Mouse (Mus musculus): ENCODE data around the gene Lrfn2. TPM values are rescaled to one million over a fixed set of nuclear protein-coding genes. Genes with fewer than 3 reads are reported as not detected.

The Lrfn2 gene
- total and polyA plus RNA-seq, 3 experiments, result not detected

GRCm38 (mm10) chr17:48932406-48932906 is 277 bp downstream of the Lrfn2 start:
- no peak overlapping the region for H3K4me3 ChIP-seq (ENCODE audit: control insufficient read depth in 1 of 2, insufficient read depth in 1 of 2, low read depth in 2 of 2, low read length in 2 of 2)
- TF ChIP-seq USF2 (IDR thresholded peaks at IDR 0.05; ENCODE audit: borderline replicate concordance in 1 of 2, insufficient read depth in 1 of 2, low read depth in 1 of 2, low read length in 2 of 2) (no peak), ZMIZ1 (IDR thresholded peaks at IDR 0.05; ENCODE audit: low read depth, low read length) (no peak), BHLHE40 (IDR thresholded peaks at IDR 0.05; ENCODE audit: borderline replicate concordance, low read depth, low read length) (no peak), CTCF (IDR thresholded peaks at IDR 0.05 in 2 of 3, conservative IDR thresholded peaks at IDR 0.05 in 1 of 3; ENCODE audit: control insufficient read depth in 1 of 3, insufficient read depth in 1 of 3, low read depth in 2 of 3, low read length in 3 of 3, poor library complexity in 1 of 3, severe bottlenecking in 1 of 3) (no peak), EP300 (IDR thresholded peaks at IDR 0.05; ENCODE audit: low read depth in 1 of 2, low read length in 2 of 2) (no peak), MEF2A (IDR thresholded peaks at IDR 0.05; ENCODE audit: extremely low read depth, insufficient replicate concordance, low read depth, low read length, poor library complexity, severe bottlenecking) (no peak), HCFC1 (IDR thresholded peaks at IDR 0.05; ENCODE audit: low read depth, low read length) (no peak), NRF1 (IDR thresholded peaks at IDR 0.05; ENCODE audit: insufficient read depth, low read depth, low read length, poor library complexity, severe bottlenecking) (no peak), UBTF (IDR thresholded peaks at IDR 0.05; ENCODE audit: borderline replicate concordance, insufficient read depth, low read depth, low read length) (no peak), ETS1 (IDR thresholded peaks at IDR 0.05; ENCODE audit: low read depth, low read length) (no peak), TAL1 (IDR thresholded peaks at IDR 0.05; ENCODE audit: low read length) (no peak)
- H3K9me3 ChIP-seq (replicated peaks; ENCODE audit: insufficient read depth, low read length), result no peaks in the 10 kb centered on the region

DNA sequence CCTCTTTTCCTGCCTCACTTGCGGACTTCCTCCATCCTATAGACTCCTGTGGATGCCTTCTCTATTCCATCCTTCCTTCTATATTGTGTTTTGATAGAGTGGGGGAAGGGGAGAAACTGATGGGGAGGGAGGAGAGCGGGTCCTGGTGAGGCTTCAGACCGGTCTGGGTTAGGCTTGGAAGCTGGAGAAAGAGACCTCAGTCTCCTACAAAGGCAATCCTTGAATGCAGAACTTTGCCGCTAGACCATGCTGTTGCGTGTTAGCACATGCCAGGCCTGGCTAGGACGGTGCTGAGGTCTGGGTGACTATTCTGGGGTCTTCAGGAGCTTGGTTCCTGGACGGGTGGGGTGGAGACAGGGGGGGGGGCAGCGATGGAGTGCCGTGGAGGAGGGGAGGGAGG is 737 bp downstream of the Lrfn2 start:
- H3K4me3 ChIP-seq (ENCODE audit: control insufficient read depth in 1 of 2, insufficient read depth in 1 of 2, low read depth in 2 of 2, low read length in 2 of 2), result no peak overlapping the region
- no peak overlapping the region for H3K9ac ChIP-seq (ENCODE audit: control insufficient read depth, low read depth, low read length, poor library complexity, severe bottlenecking)
- no peak for TF ChIP-seq USF1 (IDR thresholded peaks at IDR 0.05; ENCODE audit: low read depth, low read length)
- DNase-seq (ENCODE audit: low read depth, low spot score), result no peak
- H3K79me2 ChIP-seq (ENCODE audit: control insufficient read depth, insufficient read depth, low read length, poor library complexity), result no peaks in the 10 kb centered on the region
- no peaks in the 10 kb centered on the region for H3K36me3 ChIP-seq (ENCODE audit: control insufficient read depth in 1 of 2, insufficient read depth in 2 of 2, low read length in 2 of 2)
- H3K27me3 ChIP-seq (ENCODE audit: control insufficient read depth in 1 of 2, insufficient read depth in 2 of 2, low read length in 2 of 2), result no peaks in the 10 kb centered on the region
- no peaks in the 10 kb centered on the region for H3K9me3 ChIP-seq (replicated peaks; ENCODE audit: insufficient read depth, low read length)
- no peak overlapping the region for H3K27ac ChIP-seq (ENCODE audit: control insufficient read depth, low read depth, low read length)
- H3K4me1 ChIP-seq (ENCODE audit: control insufficient read depth in 1 of 2, insufficient read depth in 2 of 2, low read length in 2 of 2), result no peaks in the 10 kb centered on the region

More at GRCm38 (mm10) chr17:48932406-48932906, 277 bp downstream of the Lrfn2 start:
- no peaks in the 10 kb centered on the region for H3K36me3 ChIP-seq (ENCODE audit: control insufficient read depth in 1 of 2, insufficient read depth in 2 of 2, low read length in 2 of 2)
- no peaks in the 10 kb centered on the region for H3K79me2 ChIP-seq (ENCODE audit: control insufficient read depth, insufficient read depth, low read length, poor library complexity)
- no peaks in the 10 kb centered on the region for H3K4me1 ChIP-seq (ENCODE audit: control insufficient read depth in 1 of 2, insufficient read depth in 2 of 2, low read length in 2 of 2)
- H3K9ac ChIP-seq (ENCODE audit: control insufficient read depth, low read depth, low read length, poor library complexity, severe bottlenecking), result no peak overlapping the region
- DNase-seq (ENCODE audit: low read depth, low spot score), result no peak
- H3K27ac ChIP-seq (ENCODE audit: control insufficient read depth, low read depth, low read length), result no peak overlapping the region
- H3K27me3 ChIP-seq (ENCODE audit: control insufficient read depth in 1 of 2, insufficient read depth in 2 of 2, low read length in 2 of 2), result no peaks in the 10 kb centered on the region

DNA sequence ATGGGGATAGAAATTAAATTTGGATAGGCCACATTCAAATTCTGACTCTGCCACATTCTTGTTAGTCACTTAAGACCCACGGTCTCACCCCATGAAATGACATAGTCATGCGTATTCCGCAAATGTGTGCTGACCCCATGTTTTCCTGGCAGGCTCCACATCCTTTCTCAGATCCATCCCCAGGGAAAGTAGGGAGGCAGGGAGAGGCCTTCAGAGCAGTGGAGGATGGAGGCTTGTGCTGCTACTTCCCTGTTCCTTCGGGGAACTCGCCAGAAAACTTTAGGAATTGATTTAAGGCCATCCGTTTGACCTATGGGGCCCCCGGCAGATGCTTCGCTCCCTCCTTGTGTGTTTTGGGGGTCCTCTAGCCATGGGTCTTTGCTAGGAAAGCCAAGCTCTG is 3.0 kb downstream of the Lrfn2 start:
- no peak for DNase-seq (ENCODE audit: low read depth, low spot score)
- H3K4me3 ChIP-seq (ENCODE audit: control insufficient read depth in 1 of 2, insufficient read depth in 1 of 2, low read depth in 2 of 2, low read length in 2 of 2), result no peak overlapping the region
- H3K9ac ChIP-seq (ENCODE audit: control insufficient read depth, low read depth, low read length, poor library complexity, severe bottlenecking), result no peak overlapping the region
- no peaks in the 10 kb centered on the region for H3K36me3 ChIP-seq (ENCODE audit: control insufficient read depth in 1 of 2, insufficient read depth in 2 of 2, low read length in 2 of 2)
- H3K27me3 ChIP-seq (ENCODE audit: control insufficient read depth in 1 of 2, insufficient read depth in 2 of 2, low read length in 2 of 2), result no peaks in the 10 kb centered on the region
- no peak for TF ChIP-seq USF1 (IDR thresholded peaks at IDR 0.05; ENCODE audit: low read depth, low read length)
- TF ChIP-seq ETS1 (IDR thresholded peaks at IDR 0.05; ENCODE audit: low read depth, low read length), result no peak
- TF ChIP-seq ZNF384 (IDR thresholded peaks at IDR 0.05; ENCODE audit: low read depth, low read length), result no peak
- TF ChIP-seq JUND (IDR thresholded peaks at IDR 0.05; ENCODE audit: low read depth, low read length), result no peak
- no peak for TF ChIP-seq CHD1 (IDR thresholded peaks at IDR 0.05; ENCODE audit: low read depth, low read length)
- no peak for TF ChIP-seq ZC3H11A (IDR thresholded peaks at IDR 0.05; ENCODE audit: low read depth, low read length)
- TF ChIP-seq MAX (IDR thresholded peaks at IDR 0.05; ENCODE audit: low read length), result no peak
- TF ChIP-seq MXI1 (IDR thresholded peaks at IDR 0.05; ENCODE audit: low read depth, low read length), result no peak
- no peak for TF ChIP-seq RAD21 (IDR thresholded peaks at IDR 0.05; ENCODE audit: low read depth, low read length)
- no peak for TF ChIP-seq MAZ (IDR thresholded peaks at IDR 0.05; ENCODE audit: low read depth, low read length)
- no peak for TF ChIP-seq ZKSCAN1 (IDR thresholded peaks at IDR 0.05; ENCODE audit: low read depth, low read length)
- no peak for TF ChIP-seq MEF2A (IDR thresholded peaks at IDR 0.05; ENCODE audit: extremely low read depth, insufficient replicate concordance, low read depth, low read length, poor library complexity, severe bottlenecking)
- no peak for TF ChIP-seq MYB (IDR thresholded peaks at IDR 0.05; ENCODE audit: low read depth, low read length)
- no peak for TF ChIP-seq RCOR1 (IDR thresholded peaks at IDR 0.05; ENCODE audit: low read depth, low read length)
- H3K4me1 ChIP-seq (ENCODE audit: control insufficient read depth in 1 of 2, insufficient read depth in 2 of 2, low read length in 2 of 2), result no peaks in the 10 kb centered on the region
- H3K9me3 ChIP-seq (replicated peaks; ENCODE audit: insufficient read depth, low read length), result no peaks in the 10 kb centered on the region
- H3K79me2 ChIP-seq (ENCODE audit: control insufficient read depth, insufficient read depth, low read length, poor library complexity), result no peaks in the 10 kb centered on the region
- H3K27ac ChIP-seq (ENCODE audit: control insufficient read depth, low read depth, low read length), result no peak overlapping the region
